Mouse (Mus musculus): Measurements from ENCODE around the gene Gm11397.
"Not testable (repeated sequence)": the region's sequence is repeated elsewhere in the genome, so short reads cannot be mapped to it uniquely, and the experiment has no call there.

The Gm11397 gene

DNA sequence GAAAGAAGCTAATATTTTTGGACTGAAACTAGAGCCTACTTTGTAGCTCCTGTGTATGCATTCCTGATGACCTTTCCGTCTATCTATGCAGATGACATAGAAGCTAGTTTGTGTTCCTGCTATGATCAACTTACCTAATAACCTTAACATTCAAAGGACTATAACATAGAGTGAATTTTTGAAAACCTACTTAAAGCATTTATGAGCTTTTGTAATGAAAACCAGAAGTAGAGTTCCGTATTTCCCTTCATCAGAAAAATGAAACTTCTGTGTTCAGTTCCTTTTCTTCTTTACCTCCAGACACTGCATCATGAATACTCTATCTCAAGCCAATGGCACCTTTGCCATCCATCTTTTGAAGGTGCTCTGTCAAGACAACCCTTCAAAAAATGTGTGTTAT, at the start of gene Gm11397:
Gm11397 (plus strand) TSS at position 301 of the 400 bp plus-strand sequence.
- DNase-seq (ENCODE audit: low read depth, low spot score) = not testable (repeated sequence)

- not testable (repeated sequence) for DNase-seq (ENCODE audit: low read depth, low spot score)
Measured at GRCm38 (mm10) chr13:33356666-33357065, 38.9 kb upstream of the Gm11397 start.

GRCm38 (mm10) chr13:33432714-33433113, 37.2 kb downstream of the Gm11397 start:
- not testable (repeated sequence) for DNase-seq (ENCODE audit: low read depth, low spot score)
